Mouse (Mus musculus): Measurements from ENCODE around the gene Rdh9. TPM values are rescaled to one million over a fixed set of nuclear protein-coding genes. Genes with fewer than 3 reads are reported as not detected.

Rdh9 gene
- polyA plus RNA-seq, 1 experiment from 2014 or later, result not detected

DNA sequence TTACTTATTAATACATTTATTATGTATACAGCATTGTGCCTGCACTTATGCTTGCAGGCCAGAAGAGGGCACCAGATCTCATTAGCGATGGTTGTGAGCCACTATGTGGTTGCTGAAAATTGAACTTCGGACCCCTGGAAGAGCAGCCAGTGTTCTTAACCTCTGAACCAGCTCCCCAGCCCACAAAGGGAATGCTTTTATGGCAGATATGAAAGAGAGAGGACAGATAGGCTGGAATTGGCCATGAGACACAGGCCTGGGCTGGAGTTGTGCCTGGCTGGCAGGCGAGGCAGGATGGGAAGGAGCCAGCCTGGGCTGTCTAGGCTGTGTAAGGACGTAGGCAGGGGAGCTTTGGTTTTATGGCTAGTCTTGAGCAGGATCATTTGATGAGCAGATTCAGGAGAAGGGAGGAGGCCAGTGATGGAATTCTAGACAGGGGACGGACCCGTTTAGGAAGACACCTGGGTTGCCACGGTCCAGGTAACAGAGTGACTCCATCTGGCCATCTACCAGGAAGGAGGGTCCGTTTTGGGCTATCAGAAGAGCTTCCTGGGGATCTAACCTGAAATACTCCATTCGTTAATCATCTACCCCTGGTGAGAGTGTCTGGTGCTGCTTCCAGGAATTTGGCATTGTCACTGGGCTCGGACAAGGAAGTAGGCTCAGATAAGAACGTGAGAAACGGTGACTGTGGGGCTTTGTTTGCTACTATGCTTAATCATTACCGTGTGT lies 37.9 kb upstream of the Rdh9 start:
- no peak overlapping the region for H3K4me2 ChIP-seq (replicated peaks; ENCODE audit: low read depth, low read length)
- DNase-seq (ENCODE audit: low spot score) (peak; percentile 54), ATAC-seq (ENCODE audit: low FRiP score) (no peak)
- no peak overlapping the region for H3K9ac ChIP-seq (ENCODE audit: low read depth, low read length)
- H3K36me3 ChIP-seq (ENCODE audit: control insufficient read depth, insufficient read depth, low read length), result peaks cover 21% of the 10 kb centered on the region
- H3K9me3 ChIP-seq (ENCODE audit: control insufficient read depth, low read length), result no peaks in the 10 kb centered on the region
- H3K27me3 ChIP-seq (ENCODE audit: control insufficient read depth, insufficient read depth, low read length), result no peaks in the 10 kb centered on the region
- WGBS, result 56% methylated on average over 13 of the region's 13 CpGs
- H3K27ac ChIP-seq (ENCODE audit: low read depth, low read length), result no peak overlapping the region
- no peaks in the 10 kb centered on the region for H3K4me1 ChIP-seq (replicated peaks; ENCODE audit: control insufficient read depth, insufficient read depth, low read length)
- H3K4me3 ChIP-seq (ENCODE audit: low read depth, low read length), result no peak overlapping the region

DNA sequence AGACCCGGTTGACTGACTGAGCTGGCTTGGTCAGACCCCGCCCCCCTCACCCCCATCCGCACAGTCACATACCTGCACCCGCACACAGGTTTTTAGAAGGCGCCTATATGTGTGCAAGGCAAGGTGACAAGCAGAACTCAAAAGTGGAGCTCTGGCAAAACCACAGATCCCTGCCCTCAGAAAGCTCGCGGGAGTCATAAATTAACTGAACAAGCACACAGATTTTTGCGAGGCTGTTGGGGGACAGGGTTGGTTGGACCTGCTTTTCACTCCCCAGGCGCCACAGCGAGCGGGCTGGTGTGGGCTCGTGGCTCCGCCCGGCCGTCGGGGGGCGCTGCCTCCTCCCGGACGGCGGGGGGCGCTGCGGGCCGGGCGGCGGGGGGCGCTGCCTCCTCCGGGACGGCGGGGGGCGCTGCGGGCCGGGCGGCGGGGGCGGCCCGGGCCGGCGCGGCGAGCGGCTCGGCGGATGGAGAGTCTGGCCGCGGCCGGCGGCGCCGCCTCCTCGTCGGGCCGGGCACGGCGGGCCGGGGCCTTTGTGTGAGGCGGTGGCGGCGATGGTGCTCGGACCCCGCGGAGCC lies 37.0 kb upstream of the Rdh9 start, which contains the start of gene Zbtb39:
Gene Zbtb39, plus strand, starts transcription at position 456 of the 578 bp plus-strand sequence.
- H3K9me3 ChIP-seq (ENCODE audit: control insufficient read depth, low read length), result no peaks in the 10 kb centered on the region
- H3K9ac ChIP-seq (ENCODE audit: low read depth, low read length), result peak within 1 kb of the TSS; percentile 98
- ATAC-seq (ENCODE audit: low FRiP score), result peak; percentile 85
- H3K27ac ChIP-seq (ENCODE audit: low read depth, low read length), result peak within 1 kb of the TSS; percentile 67
- H3K4me1 ChIP-seq (replicated peaks; ENCODE audit: control insufficient read depth, insufficient read depth, low read length), result no peaks in the 10 kb centered on the region
- 1% methylated on average over 39 of the region's 61 CpGs for WGBS
- H3K4me2 ChIP-seq (replicated peaks; ENCODE audit: low read depth, low read length), result peak within 1 kb of the TSS; percentile 65
- peaks cover 28% of the 10 kb centered on the region for H3K36me3 ChIP-seq (ENCODE audit: control insufficient read depth, insufficient read depth, low read length)
- peak; percentile 89 for DNase-seq (ENCODE audit: low spot score)
- H3K4me3 ChIP-seq (ENCODE audit: low read depth, low read length), result peak within 1 kb of the TSS; percentile 95
- H3K27me3 ChIP-seq (ENCODE audit: control insufficient read depth, insufficient read depth, low read length), result no peaks in the 10 kb centered on the region

DNA sequence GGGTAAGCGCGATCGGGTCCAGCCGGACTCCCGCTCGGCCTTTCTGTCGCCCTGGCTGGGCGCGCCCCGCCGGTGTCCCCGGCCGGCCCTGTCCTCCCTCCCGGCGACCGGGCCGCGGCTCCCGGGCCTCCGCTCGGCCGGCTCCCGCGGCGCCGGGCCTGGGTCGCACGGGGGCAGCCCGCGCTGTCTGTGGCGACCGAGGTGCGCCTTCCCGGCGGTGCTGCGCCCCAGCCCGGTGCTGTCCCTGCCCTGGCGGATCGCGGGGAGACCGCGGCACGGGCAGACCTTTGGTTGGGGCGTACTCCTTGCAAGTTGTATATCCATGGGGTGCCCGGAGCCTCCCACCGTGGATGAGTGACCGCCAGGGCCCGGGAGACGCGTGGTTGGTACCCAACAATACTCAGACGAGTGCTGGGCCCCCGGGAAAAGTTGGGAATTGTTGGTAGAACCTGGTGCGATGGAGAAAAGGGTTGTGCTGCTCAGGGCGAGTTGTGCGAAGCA lies 36.5 kb upstream of the Rdh9 start:
- Histone ChIP-seq H3K4me3 (ENCODE audit: low read depth, low read length) (peak overlapping the region; percentile 95), H3K9me3 (ENCODE audit: control insufficient read depth, low read length) (no peaks in the 10 kb centered on the region)
- peak; percentile 65 for ATAC-seq (ENCODE audit: low FRiP score)

DNA sequence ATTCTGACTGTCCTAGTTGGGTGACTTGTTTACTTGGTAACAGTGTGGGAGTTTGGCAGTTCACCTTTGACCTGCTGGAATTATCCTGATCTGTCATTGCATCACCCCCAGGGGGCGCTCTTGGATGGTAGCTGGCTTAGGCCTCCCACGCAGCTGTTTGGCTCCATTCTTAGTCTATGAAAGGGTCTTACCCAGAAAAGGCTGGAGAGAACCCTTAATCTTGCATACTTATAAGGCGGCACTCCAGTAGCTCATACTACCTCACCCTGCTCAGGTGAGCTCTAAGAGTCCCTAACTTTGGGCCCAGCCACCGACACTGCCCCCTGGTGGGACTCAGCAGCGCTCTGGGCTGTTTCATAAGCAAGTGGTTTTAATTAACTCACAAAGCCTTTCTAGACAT lies 31.5 kb upstream of the Rdh9 start:
- Histone ChIP-seq H3K36me3 (ENCODE audit: control insufficient read depth, insufficient read depth, low read length) (peaks cover 36% of the 10 kb centered on the region), H3K9ac (ENCODE audit: low read depth, low read length) (no peak overlapping the region), H3K4me1 (replicated peaks; ENCODE audit: control insufficient read depth, insufficient read depth, low read length) (peaks cover 6% of the 10 kb centered on the region; the same call in 1 of the 2 replicates), H3K4me2 (replicated peaks; ENCODE audit: low read depth, low read length) (no peak overlapping the region), H3K4me3 (ENCODE audit: low read depth, low read length) (no peak overlapping the region), H3K27me3 (ENCODE audit: control insufficient read depth, insufficient read depth, low read length) (no peaks in the 10 kb centered on the region), H3K9me3 (ENCODE audit: control insufficient read depth, low read length) (no peaks in the 10 kb centered on the region), H3K27ac (ENCODE audit: low read depth, low read length) (no peak overlapping the region)
- ATAC-seq (ENCODE audit: low FRiP score) (peak; percentile 28; the same call in 1 of the 2 replicates), DNase-seq (ENCODE audit: low spot score) (peak; percentile 65)
- WGBS, result 74% methylated on average over 5 of the region's 5 CpGs

More for the DNA sequence above, 36.5 kb upstream of the Rdh9 start:
- H3K4me2 ChIP-seq (replicated peaks; ENCODE audit: low read depth, low read length), result peak overlapping the region; percentile 65
- H3K27ac ChIP-seq (ENCODE audit: low read depth, low read length), result peak overlapping the region; percentile 67
- H3K9ac ChIP-seq (ENCODE audit: low read depth, low read length), result peak overlapping the region; percentile 98
- peaks cover 32% of the 10 kb centered on the region for H3K36me3 ChIP-seq (ENCODE audit: control insufficient read depth, insufficient read depth, low read length)
- WGBS, result under 1% methylated on average over 35 of the region's 55 CpGs
- no peaks in the 10 kb centered on the region for H3K4me1 ChIP-seq (replicated peaks; ENCODE audit: control insufficient read depth, insufficient read depth, low read length)
- H3K27me3 ChIP-seq (ENCODE audit: control insufficient read depth, insufficient read depth, low read length), result no peaks in the 10 kb centered on the region
- DNase-seq (ENCODE audit: low spot score), result peak; percentile 64

DNA sequence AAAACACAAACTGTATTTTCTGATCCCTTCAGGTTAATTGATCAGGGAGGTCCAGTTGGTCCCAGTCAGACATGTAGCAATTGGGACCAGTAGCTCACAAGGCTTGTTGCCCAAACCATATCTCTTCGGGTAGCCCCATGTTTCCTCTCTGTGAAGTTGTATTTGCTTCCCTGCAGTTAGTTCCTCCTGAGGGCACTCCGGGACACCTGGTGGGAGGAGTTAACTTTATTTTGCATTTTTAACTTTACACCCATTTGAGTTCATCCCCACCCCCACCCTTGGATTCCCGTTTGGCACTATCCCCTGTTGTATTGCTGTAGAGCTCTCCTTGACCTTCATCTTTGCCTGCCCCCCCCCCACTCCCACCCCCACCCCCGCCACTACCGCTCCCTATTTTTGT lies 30.3 kb upstream of the Rdh9 start:
- Histone ChIP-seq H3K9me3 (ENCODE audit: control insufficient read depth, low read length) (no peaks in the 10 kb centered on the region), H3K27me3 (ENCODE audit: control insufficient read depth, insufficient read depth, low read length) (no peaks in the 10 kb centered on the region), H3K4me1 (replicated peaks; ENCODE audit: control insufficient read depth, insufficient read depth, low read length) (peaks cover 6% of the 10 kb centered on the region; the same call in 1 of the 2 replicates), H3K4me3 (ENCODE audit: low read depth, low read length) (no peak overlapping the region), H3K9ac (ENCODE audit: low read depth, low read length) (no peak overlapping the region), H3K36me3 (ENCODE audit: control insufficient read depth, insufficient read depth, low read length) (peaks cover 36% of the 10 kb centered on the region), H3K27ac (ENCODE audit: low read depth, low read length) (no peak overlapping the region), H3K4me2 (replicated peaks; ENCODE audit: low read depth, low read length) (no peak overlapping the region)
- 90% methylated on average over 5 of the region's 5 CpGs for WGBS
- DNase-seq (ENCODE audit: low spot score), result no peak
- ATAC-seq (ENCODE audit: low FRiP score), result no peak

DNA sequence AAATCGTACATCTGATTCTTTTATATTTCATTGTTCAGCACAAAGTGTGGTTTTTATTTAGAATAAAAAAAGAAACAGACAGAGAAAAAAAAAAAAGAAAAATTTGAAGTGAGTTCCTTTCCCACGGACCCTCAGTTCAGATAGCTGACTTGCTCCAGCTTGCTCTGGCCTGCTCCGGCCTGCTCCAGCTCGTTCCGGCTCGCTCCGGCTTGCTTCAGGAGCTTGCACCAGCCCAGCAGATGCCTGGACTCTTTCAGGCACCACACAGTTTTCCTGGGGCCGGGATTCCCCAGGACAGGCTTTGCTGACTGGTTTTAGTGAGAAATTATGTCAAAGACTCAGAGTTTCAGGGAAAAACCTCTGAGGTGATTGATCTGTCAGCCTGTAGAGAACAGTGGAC lies 28.9 kb upstream of the Rdh9 start:
- Histone ChIP-seq H3K9ac (ENCODE audit: low read depth, low read length) (no peak overlapping the region), H3K4me3 (ENCODE audit: low read depth, low read length) (no peak overlapping the region), H3K4me2 (replicated peaks; ENCODE audit: low read depth, low read length) (no peak overlapping the region), H3K4me1 (replicated peaks; ENCODE audit: control insufficient read depth, insufficient read depth, low read length) (peaks cover 6% of the 10 kb centered on the region; the same call in 1 of the 2 replicates), H3K27ac (ENCODE audit: low read depth, low read length) (no peak overlapping the region), H3K36me3 (ENCODE audit: control insufficient read depth, insufficient read depth, low read length) (peaks cover 26% of the 10 kb centered on the region), H3K27me3 (ENCODE audit: control insufficient read depth, insufficient read depth, low read length) (no peaks in the 10 kb centered on the region), H3K9me3 (ENCODE audit: control insufficient read depth, low read length) (no peaks in the 10 kb centered on the region)
- ATAC-seq (ENCODE audit: low FRiP score) (no peak), DNase-seq (ENCODE audit: low spot score) (no peak)
- 91% methylated on average over 8 of the region's 8 CpGs for whole genome bisulfite sequencing

DNA sequence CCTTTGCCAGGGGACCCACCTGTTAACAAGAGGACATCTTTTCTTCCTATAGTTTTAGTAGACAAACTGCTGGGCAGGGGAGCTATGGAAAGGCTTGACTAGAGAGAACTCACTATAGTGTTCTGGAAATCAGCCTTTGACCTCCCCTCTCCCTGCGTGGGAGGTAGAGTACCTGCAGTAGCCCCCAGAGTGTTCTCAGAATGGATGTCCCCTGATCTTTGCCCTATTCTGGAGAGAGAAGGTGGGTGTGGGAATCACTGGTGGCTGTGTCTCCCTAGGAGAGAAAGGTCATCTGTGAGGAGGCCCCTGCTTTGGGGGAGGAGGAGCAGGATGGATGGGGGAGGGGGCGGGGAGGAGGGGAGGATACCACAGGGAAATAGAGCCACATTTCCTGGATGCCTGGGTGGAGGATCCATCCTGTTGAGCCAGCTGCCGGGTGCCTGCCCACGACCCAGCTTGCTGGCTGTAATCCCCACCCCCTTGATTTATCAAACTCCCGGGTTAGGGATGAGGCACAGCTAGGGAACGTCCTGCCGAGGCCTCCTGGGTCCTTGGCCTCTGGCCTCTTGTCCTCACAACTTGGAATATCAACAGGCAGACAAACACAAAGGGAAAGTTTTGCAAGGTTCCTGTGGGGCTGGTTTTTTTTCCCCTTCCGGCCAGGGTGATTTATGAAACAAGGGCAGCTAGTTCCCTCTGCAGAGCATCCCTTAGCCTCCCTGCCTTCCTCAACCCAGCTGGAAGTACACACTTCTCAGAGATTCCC lies 27.2 kb upstream of the Rdh9 start:
- H3K4me1 ChIP-seq (replicated peaks; ENCODE audit: control insufficient read depth, insufficient read depth, low read length), result peaks cover 6% of the 10 kb centered on the region; the same call in 1 of the 2 replicates
- no peak overlapping the region for H3K9ac ChIP-seq (ENCODE audit: low read depth, low read length)
- DNase-seq (ENCODE audit: low spot score) (no peak), ATAC-seq (ENCODE audit: low FRiP score) (no peak)
- H3K4me2 ChIP-seq (replicated peaks; ENCODE audit: low read depth, low read length), result no peak overlapping the region
- peaks cover 9% of the 10 kb centered on the region for H3K36me3 ChIP-seq (ENCODE audit: control insufficient read depth, insufficient read depth, low read length)
- WGBS, result 5% methylated on average over 7 of the region's 8 CpGs
- no peaks in the 10 kb centered on the region for H3K27me3 ChIP-seq (ENCODE audit: control insufficient read depth, insufficient read depth, low read length)
- no peak overlapping the region for H3K4me3 ChIP-seq (ENCODE audit: low read depth, low read length)
- H3K9me3 ChIP-seq (ENCODE audit: control insufficient read depth, low read length), result no peaks in the 10 kb centered on the region
- H3K27ac ChIP-seq (ENCODE audit: low read depth, low read length), result no peak overlapping the region

DNA sequence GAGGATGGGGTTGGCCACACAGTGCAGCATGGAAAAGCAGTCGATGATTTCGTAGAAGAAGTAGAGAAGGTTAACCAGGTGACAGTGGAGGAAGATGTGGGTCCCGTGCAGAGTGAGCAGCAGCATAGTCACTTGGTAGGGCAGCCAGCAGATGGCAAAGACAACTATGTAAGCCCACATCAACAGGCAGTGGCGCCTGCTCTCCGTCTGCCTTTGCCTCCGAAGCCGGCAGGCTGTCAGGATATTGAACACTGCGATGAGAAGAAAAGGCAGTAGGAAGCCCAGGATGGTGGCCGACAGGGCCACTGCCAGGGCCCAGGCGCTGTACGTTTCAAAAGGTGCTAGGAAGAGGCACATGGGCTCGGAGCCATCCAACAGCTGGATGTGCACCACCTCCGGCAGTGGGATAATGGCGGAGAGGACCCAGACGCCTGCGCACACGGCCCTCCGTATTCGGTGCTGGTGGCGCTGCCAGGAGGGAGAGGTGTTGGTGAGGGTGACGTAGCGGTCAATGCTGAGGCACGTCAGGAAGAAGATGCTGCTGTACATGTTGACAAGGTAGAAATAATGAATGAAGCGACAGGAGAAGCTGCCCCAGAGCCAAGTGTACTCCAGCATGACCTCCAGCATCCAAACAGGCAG lies 25.9 kb upstream of the Rdh9 start:
- Histone ChIP-seq H3K4me3 (ENCODE audit: low read depth, low read length) (0 out of 2 replicates have a peak overlapping the region, but pooled peaks have one; percentile 10), H3K36me3 (ENCODE audit: control insufficient read depth, insufficient read depth, low read length) (peaks cover 4% of the 10 kb centered on the region; the same call in 1 of the 2 replicates), H3K4me1 (replicated peaks; ENCODE audit: control insufficient read depth, insufficient read depth, low read length) (peaks cover 6% of the 10 kb centered on the region; the same call in 1 of the 2 replicates), H3K4me2 (replicated peaks; ENCODE audit: low read depth, low read length) (peak overlapping the region; percentile 29), H3K27ac (ENCODE audit: low read depth, low read length) (no peak overlapping the region), H3K9ac (ENCODE audit: low read depth, low read length) (no peak overlapping the region), H3K27me3 (ENCODE audit: control insufficient read depth, insufficient read depth, low read length) (no peaks in the 10 kb centered on the region), H3K9me3 (ENCODE audit: control insufficient read depth, low read length) (no peaks in the 10 kb centered on the region)
- no peak for ATAC-seq (ENCODE audit: low FRiP score)
- no peak for DNase-seq (ENCODE audit: low spot score)
- WGBS, result 44% methylated on average over 24 of the region's 24 CpGs

All from hindbrain, embryonic 11.5 days (tissue).